Mouse (Mus musculus) lung, adult 2 months (tissue): ENCODE measurements around the gene Psmd3.
"Not testable (repeated sequence)": the region's sequence is repeated elsewhere in the genome, so short reads cannot be mapped to it uniquely, and the experiment has no call there.

Experiments used
- CTCF ChIP-seq: fragments of 200-500 bp; IDR thresholded peaks from 2 replicates; pipeline ENCODE4 v1.5.1; 2011; ENCODE audit warnings: mild to moderate bottlenecking, low read length, control low read depth; ENCODE audit not compliant: insufficient read depth
- POLR2A ChIP-seq: fragments of 200-500 bp; IDR thresholded peaks from 2 replicates; pipeline ENCODE4 v1.6.1; 2011; ENCODE audit warnings: low read depth, mild to moderate bottlenecking, control low read depth, low read length, borderline replicate concordance; ENCODE audit errors: extremely low read depth

- TF ChIP-seq CTCF = peak; percentile 29; the same call in 1 of the 2 replicates
- TF ChIP-seq POLR2A = not testable (repeated sequence)
These were observed 9.2 kb upstream of the Psmd3 start for GRCm38 (mm10) chr11:98673136-98673535.
